Mouse (Mus musculus) neural tube, embryonic 10.5 days (tissue): ENCODE results near the gene Defb45.

Source experiments
- DNase-seq: peaks from one replicate; pipeline ENCODE4 v3.0.0-alpha.2; 2017; ENCODE audit warnings: low spot score; ENCODE audit errors: extremely low spot score

Gene Defb45

DNA sequence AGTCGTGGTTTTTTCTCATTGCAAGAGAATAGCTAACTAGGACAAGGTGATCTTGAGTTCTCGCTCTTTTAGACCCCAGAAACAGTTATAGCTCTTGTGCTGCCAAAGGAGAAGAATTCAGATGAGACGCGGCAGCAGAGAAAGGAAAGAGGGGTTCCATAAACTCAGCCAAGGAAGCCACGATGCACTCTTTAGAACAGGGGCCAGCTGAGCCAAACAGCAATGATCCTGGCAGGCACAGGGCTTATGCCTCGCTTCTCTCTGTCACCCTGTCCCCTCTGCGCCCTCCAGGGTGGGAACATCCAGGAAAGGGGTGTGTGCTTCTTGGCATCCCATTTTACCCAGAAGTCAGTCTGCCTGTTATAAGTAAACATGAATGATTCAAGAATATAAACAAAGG is at the start of gene Defb45:
Defb45 (minus strand) TSS at position 101 of the 400 bp plus-strand sequence.
- no peak for DNase-seq

DNA sequence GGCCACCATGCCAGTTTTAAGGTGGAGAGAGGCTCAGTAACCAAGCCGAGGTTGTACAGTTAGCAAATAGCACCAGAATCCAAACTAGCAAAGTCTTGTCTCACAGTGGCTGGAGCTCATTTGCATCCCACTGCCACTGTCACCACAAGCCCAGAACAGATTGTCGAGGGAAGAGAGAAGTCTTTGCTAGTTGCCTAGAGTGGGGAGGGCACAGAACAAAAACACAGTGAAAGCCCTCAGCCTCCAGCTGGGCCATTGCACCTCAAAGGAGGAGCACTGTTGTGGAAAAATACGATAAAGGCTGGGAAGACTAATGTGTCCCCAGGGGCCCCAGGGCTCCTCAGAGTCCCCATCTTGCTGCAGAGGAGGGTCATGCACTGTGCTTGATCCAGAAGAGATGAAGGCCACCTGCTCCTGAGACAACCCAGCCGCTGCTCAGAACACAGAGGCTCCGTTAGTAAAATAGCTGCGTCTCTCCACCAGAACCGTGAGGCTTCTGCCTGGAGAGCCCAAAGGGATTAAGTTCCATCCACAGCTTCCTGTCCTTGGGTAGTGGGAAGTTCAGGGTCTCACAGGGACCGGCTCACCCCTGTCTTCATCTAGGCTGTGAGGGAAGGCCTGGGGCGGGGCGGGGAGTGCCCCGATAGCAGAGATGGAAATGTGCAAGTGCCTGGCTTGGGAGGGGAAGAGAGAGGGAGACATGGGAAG is 40.4 kb upstream of the Defb45 start:
- peak; percentile 36 for DNase-seq

DNA sequence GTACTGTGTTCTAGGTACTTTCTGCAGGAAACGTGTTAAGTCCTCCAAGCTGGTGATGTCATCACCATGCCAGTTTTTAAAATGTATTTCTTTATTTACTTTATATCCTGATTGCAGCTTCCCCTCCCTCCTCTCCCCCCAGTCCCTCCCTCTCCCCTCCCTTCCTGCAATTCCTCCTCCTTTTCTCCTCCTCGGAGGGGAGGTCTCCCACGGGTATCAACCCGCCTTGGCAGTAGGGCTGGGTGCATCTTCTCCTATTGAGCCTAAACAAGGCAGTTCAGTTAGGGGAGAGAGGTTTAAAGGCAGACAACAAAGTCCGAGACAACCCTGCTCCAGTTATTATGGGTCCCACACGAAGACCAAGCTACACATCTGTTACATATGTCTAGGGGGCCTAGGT is 39.7 kb upstream of the Defb45 start:
- DNase-seq: no peak

DNA sequence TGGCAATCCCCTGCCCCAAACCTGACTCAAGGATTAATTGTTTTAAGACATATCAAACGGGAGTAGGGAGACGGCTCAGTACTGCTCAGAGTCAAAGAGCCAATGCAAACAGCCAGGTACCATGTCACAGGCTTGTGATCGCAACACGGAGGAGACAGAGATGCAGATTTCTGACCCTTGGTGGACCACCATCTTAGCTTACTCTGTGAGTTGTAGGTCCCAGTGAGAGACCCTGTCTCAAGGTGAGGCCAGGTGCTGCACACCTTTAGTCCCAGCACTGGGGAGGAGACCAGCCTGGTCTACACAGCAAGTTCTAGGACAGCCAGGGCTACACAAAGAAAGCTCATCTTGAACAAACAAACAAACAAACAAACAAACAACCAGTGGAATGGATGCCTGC is 38.2 kb upstream of the Defb45 start:
- DNase-seq: no peak

DNA sequence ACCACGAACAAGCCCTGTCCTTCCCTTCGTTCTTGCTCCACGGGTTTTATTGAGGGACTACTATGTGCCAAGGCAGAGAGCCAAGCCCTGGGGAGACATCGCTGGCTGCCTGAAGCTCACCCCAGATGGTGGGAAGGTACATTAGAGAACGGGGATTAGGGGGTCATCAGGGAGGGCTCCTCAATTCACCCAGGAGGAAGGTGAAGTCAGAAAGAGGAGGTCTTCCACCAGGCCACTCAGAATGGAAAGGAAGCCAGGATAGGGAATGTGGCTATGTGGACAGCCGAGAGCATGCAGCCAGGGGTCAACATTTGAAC is 37.8 kb upstream of the Defb45 start:
- no peak for DNase-seq

DNA sequence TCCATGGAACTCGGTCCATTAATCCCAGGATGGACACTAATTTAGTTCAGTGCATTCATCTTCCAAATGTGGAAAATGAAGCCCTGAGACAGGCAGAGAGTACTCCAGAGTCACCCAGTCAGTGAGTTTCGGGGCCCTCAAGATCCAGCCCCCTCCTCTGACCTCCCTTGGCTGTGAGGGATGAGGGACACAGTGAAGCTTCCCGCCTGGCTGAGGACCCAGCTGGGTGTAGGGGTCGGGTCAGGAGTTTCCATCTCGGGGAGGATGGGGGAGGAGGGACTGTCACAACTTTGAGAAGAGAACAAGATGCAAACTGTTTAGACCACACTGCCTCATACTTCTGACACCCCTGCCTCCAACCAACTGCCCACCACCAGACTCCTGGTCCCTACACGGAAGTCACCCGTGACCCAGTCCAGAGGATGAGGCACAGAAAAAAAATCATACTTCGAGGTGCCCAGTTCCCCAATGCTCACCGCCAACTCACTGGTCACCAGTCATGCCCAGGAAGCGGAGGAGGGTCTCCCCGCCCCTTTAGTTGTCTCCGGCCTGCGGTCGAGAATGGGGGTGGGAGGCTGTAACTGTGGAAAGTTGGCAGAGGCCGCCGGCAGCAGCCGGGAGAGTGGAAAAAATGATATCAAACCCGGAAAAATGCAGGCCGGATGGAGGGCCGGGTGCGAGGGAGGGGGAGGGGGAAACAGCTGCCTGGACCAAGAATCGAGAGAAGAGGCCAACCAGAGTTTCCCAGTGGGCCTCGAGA is 37.2 kb upstream of the Defb45 start:
- no peak for DNase-seq

DNA sequence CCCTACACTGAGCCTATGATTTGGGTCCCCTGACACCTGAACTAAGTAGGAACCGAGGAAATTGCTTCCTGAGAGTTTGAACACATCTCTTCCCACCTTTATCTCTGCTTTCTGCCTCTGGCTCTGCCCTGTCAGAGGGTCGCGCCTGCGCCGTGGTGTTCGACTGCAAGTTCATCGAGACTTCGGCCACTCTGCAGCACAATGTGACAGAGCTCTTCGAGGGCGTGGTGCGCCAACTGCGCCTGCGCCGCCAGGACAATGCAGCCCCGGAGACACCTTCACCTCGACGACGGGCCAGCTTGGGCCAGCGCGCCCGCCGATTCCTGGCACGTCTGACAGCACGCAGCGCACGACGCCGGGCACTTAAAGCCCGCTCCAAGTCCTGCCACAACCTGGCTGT is 35.1 kb upstream of the Defb45 start:
- no peak for DNase-seq

DNA sequence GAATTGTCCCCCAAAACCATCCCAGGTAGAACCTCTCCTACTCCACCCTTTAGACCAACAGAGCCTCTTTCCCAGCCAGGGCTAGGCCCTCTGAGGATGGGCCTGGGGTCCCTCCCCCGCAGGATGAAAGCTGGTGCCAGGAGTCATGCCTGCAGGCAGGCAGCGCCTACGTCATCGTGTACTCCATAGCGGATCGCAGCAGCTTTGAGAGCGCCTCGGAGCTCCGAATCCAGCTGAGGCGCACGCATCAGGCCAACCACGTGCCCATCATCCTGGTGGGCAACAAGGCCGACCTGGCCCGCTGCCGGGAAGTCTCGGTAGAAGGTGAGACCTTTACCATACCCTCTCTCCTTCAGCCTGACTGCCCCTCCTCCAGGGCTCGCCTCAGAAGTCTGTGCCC is 34.1 kb upstream of the Defb45 start:
- no peak for DNase-seq

DNA sequence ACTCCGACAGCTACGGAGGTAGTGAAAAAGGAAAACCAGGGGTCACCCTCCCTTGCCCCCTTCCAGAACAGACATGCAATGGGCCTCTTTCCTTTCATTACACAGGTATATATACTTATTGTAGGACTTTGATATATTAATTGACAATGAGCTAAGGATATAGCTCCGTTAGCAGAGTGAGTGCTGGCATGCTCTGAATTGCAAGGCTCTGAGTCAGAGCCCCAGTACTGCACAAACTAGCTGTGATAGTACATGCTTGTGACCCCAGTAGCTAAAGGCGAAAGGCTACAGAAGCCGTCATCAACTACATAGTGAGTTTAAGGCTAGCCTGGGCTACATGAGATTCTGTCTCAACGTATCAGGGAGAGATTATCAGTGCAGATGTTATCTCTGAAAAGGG is 30.7 kb upstream of the Defb45 start:
- no peak for DNase-seq

DNA sequence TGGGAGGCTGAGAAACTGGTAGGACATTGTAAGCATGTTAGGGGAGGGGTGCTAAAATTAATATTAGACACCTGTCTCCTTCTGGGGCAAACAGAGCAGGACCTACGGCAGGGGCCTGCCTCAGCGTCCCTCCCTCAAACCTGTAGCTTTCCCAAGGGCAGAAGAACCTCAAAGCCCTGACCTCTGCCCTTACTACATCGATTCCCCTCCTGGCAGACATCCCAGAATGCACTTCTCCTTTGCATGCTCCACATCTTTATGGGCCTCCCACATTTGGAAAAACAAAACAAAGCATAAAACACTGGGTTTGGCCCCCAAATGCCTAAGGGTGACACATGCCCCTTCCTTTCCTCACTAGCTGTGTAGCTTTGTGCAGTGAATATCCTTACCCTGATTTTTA is 30.0 kb upstream of the Defb45 start:
- DNase-seq: no peak

DNA sequence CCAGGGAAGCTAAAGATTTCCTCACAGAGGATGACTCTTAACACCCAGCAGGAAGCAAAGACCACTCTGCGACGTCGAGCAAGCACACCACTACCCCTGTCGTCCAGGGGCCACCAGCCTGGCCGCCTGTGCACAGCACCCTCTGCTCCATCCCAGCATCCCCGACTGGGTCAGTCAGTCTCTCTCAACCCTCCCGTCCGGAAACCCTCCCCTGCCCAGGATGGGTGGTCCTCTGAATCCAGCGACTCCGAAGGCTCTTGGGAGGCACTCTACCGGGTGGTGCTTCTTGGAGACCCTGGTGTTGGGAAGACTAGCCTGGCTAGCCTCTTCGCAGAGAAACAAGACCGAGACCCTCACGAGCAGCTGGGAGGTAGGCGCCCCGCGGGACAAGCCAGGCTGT is 28.9 kb upstream of the Defb45 start:
- no peak for DNase-seq

DNA sequence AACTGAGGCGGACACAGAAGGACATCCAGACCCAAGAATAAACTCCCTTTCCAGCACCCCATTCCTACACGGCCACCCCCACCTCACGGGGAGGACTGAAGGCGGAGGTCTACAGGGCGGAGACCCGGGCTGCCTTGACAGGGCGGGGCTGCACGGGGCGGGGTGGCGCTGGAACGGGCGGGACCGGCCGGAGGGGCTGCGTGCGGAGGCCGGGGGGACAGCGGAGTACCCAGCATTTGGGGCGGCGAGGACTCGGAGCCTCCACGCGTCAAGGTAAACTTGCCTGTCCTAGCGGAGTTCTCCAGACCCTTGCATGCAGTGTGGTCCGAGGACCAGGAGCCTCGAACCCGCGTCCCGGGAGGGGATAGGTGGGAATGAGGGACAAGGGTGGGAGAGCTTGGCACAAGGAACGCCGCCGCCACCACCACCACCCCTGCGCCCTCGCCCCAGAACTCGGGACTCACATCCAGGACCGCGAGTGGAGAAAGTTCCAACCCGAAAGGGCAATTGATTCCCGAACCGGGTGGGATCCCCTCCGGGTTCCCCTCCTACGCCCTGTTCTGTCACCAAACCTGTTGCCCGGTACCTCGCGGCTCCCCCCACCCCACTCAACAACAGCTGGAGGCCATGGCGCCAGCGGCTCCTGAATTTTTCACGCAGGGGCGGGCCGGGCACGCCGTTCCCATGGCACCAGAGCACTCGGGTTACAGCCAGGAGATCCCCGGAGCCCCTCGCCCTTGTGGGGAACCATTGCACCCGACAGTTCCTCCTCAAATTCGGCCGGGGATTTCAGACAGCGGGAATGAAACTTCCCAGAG is 27.8 kb upstream of the Defb45 start, which contains the start of gene Rem1:
Rem1 (plus strand) TSS at position 178 of the 818 bp plus-strand sequence.
- DNase-seq: peak; percentile 50

DNA sequence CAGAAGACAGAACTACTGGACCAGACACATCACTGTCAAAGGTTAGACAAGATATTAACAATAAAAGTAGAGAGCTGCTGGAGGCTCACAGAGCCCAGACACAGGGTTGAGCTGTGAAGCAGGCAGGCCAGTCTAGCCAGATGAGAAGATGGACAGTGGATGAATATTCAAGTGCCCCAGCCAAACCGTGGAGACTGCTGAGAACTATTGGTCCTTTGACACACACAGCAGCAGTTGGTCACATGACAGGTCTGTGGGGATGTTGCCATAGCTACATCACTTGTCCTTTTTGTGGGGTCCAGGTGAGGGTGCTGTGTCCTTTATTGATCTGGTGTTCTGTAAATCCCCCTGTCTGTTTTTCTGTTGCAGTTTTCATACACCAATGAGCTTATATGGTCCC is 26.1 kb upstream of the Defb45 start:
- no peak for DNase-seq

DNA sequence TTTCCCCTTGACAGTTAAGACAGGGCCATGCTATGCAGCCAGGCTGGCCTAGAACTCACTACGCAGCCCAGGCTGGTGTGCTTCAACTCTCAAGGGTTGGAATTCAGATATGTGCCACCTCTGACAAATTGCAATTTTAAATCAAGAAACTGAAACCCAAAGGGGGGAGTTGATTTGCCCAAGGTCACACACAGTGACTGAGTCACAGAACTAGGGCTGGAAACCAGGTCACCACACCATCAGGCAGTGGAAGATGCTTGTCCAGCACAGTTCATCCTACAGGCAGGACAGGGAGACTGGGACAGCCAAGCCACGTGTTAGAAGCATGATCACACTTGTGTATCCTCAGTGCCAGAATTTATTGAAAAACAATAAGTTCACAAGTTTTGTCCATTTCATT is 25.4 kb upstream of the Defb45 start:
- no peak for DNase-seq

DNA sequence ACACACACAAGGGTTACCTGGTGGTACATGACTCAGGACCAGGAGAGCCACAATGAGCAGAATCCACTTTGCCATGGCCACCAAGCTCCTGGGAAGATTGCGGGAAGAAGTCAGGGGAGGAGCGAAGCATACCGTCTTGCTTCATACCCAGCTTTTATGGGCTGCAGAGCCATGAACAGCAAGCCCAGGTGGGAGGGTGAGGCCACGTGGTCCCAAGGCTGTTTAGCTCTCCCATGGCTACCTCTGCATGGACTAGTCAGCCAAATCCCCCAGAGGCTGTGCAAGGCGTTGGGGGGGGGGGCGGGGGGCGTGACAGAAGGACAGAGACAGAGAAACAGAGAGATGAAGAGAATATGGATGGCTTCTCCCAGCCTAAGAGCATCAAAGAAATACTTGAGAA is 23.8 kb upstream of the Defb45 start, which contains the start of gene Defb25:
Defb25 (minus strand) TSS at position 101 of the 400 bp plus-strand sequence.
- no peak for DNase-seq

DNA sequence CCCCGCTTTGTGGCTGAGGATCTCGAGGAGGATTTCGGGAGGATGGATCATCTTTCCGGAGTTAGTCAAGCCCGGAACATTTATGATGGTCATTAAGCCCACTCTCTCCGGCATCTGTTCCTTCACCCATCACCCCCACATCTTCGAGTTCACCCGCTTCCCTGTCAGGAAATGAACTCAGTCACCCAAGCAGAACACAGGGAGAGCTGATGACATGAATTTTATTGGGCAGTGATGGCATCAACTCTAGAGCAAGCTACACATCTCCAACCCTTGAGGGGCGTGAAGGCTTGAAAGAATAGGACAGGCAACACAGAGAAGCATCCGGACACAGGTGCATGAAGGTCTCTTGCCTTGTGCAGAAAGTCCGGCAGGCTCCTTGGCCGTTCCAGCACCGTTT is 23.0 kb upstream of the Defb45 start:
- DNase-seq: no peak

DNA sequence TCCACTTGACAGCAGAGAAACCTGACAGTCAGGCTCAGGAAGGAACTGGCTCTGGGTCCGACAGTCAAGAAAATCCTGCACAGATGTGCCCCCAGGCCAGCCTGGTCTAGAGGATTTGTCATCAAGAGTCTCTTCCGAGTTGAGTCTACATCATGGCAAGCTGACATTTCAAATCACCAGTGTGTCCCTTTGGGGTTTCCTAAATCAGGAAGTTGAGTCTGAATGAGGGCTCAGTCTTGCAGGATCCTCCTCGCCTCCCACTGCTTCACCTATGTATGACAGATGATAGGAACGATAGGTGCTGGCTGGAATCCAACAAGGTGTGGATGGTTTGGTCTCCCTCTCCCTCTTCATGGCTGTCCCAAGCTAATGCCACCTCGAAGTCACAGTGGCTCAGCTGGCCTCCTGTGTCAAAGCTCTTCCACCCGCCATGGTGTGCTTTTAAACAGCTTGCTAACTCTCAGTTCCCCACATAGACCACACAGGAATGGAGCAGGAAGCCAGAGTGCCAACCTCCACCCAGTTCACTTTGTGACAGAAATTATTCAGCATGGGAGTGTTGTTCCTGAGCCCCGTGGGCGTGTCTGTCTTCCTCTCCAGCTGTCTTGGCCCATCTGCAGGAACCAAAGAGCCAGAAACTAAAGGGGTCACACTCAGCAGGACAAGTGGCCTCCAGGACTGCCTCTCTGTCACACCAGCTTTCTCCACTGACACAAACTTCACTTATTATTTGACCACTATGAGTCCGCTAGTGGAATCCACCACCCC is 21.4 kb upstream of the Defb45 start:
- DNase-seq: no peak

DNA sequence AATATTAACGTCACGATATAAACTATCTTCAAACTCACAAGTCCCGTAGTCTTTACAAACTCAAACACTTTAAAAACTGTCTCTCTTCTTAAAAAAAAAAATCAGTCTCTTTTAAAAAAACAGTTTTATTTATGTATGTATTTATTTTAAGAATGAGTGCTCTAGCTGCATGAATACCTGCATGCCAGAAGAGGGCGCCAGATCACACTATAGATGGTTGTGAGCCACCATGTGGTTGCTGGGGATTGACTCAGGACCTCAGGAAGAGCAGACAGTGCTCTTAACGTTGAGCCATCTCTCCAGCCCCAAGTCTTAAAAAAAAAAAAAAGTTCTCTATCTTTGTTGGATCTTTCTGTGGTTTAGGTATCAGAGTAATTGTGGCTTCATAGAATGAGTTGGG is 18.2 kb upstream of the Defb45 start:
- DNase-seq: no peak

DNA sequence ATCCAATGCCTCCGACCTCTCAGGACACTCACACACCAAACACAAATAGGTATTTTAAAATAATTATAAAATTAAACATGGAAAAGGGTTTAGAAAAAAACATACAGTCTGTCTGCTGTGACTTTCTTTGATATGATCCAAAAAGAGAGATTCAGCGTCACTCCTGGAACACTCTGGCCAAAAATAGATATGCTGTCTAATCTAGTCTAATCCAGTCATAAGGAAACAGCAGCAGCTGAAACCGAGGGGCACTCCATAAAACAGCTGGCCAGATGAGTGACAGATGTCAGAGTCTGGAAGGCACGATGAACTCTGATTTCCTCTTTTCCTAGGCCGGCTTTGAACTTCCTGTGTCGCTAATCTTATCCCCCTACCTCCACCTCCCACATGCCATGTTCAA is 17.3 kb upstream of the Defb45 start:
- DNase-seq: no peak

DNA sequence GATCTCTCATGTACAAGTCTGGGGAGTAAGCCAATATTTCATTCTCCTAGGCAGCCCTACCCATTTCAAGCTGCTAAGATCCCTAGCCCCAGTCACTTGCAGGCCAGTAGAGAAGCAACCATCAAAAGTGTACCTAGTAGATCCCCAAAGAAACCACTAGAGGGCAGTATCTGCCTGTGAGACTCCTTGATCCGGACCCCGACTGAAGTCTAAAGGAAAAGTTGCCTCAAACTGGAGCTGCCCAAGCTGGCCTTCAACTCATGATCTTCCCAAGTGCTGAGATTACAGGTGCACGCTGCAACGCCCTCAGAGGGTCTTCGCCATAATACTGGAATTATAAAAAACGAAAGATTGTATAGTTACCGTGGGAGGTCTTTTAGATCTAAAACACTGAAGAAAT is 16.4 kb upstream of the Defb45 start:
- DNase-seq: peak; percentile 58

DNA sequence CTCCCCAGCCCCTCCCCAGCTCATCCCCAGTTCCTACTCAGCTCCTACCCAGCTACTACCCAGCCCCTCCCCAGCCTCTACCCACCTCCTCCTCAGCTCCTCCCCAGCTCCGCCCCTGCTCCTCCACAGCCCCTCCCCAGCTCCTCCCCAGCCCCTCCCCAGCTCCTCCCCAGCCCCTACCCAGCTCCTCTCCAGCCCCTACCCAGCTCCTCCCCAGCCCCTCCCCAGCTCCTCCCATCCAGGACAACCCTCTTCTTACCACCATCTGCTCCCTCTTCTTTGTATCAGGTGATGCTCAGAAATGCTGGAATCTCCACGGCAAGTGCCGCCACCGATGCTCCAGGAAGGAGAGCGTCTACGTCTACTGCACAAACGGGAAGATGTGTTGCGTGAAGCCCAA is 13.0 kb upstream of the Defb45 start:
- peak; percentile 26 for DNase-seq
